Mouse (Mus musculus): ENCODE data around the gene Usp38. TPM values are rescaled to one million over a fixed set of nuclear protein-coding genes. Genes with fewer than 3 reads are reported as not detected.

The Usp38 gene
- polyA plus RNA-seq, 1 experiment from 2014 or later = 6.8 TPM

- no peaks in the 10 kb centered on the region for H3K9me3 ChIP-seq (ENCODE audit: low read length)
- no peak overlapping the region for H3K4me3 ChIP-seq (ENCODE audit: low read depth, low read length)
- H3K36me3 ChIP-seq (replicated peaks; ENCODE audit: insufficient read depth, low read length) = peaks cover 70% of the 10 kb centered on the region
- H3K27me3 ChIP-seq (ENCODE audit: insufficient read depth, low read length) = no peaks in the 10 kb centered on the region
- TF ChIP-seq CTCF (IDR thresholded peaks at IDR 0.05; ENCODE audit: low read depth) (peak; percentile 71), EP300 (IDR thresholded peaks at IDR 0.05; ENCODE audit: low read depth) (no peak)
- 53% methylated on average over 3 of the region's 3 CpGs for WGBS (ENCODE audit: insufficient replicate concordance)
- H3K4me1 ChIP-seq (ENCODE audit: insufficient read depth) = no peaks in the 10 kb centered on the region
- no peak overlapping the region for H3K9ac ChIP-seq (replicated peaks)
- ATAC-seq (no peak), DNase-seq (no peak)
- no peak overlapping the region for H3K4me2 ChIP-seq (ENCODE audit: low read depth, low read length)
- no peak overlapping the region for H3K27ac ChIP-seq (ENCODE audit: low read depth)
These were observed 22.8 kb downstream of the Usp38 start for GRCm38 (mm10) chr8:80991937-80992336.

GRCm38 (mm10) chr8:80982829-80983228 is 31.9 kb downstream of the Usp38 start:
- H3K9ac ChIP-seq (replicated peaks) = no peak overlapping the region
- no peaks in the 10 kb centered on the region for H3K27me3 ChIP-seq (ENCODE audit: insufficient read depth, low read length)
- H3K36me3 ChIP-seq (replicated peaks; ENCODE audit: insufficient read depth, low read length) = peaks cover 54% of the 10 kb centered on the region
- no peak overlapping the region for H3K27ac ChIP-seq (ENCODE audit: low read depth)
- H3K4me2 ChIP-seq (ENCODE audit: low read depth, low read length) = no peak overlapping the region
- no peaks in the 10 kb centered on the region for H3K9me3 ChIP-seq (ENCODE audit: low read length)
- H3K4me1 ChIP-seq (ENCODE audit: insufficient read depth) = 0 out of 2 replicates have a peak, but pooled peaks cover 3% of the 10 kb centered on the region
- no peak for TF ChIP-seq CTCF (IDR thresholded peaks at IDR 0.05; ENCODE audit: low read depth)
- no peak for TF ChIP-seq EP300 (IDR thresholded peaks at IDR 0.05; ENCODE audit: low read depth)
- H3K4me3 ChIP-seq (ENCODE audit: low read depth, low read length) = no peak overlapping the region
- DNase-seq (peak; percentile 28), ATAC-seq (peak; percentile 54)
- WGBS (ENCODE audit: insufficient replicate concordance) = 53% methylated on average over 4 of the region's 4 CpGs

GRCm38 (mm10) chr8:80981696-80982095 is 33.0 kb downstream of the Usp38 start:
- Histone ChIP-seq H3K4me3 (ENCODE audit: low read depth, low read length) (no peak overlapping the region), H3K36me3 (replicated peaks; ENCODE audit: insufficient read depth, low read length) (peaks cover 45% of the 10 kb centered on the region), H3K27me3 (ENCODE audit: insufficient read depth, low read length) (no peaks in the 10 kb centered on the region), H3K9ac (replicated peaks) (no peak overlapping the region), H3K27ac (ENCODE audit: low read depth) (no peak overlapping the region), H3K4me1 (ENCODE audit: insufficient read depth) (peaks cover 7% of the 10 kb centered on the region; the same call in 1 of the 2 replicates), H3K9me3 (ENCODE audit: low read length) (no peaks in the 10 kb centered on the region), H3K4me2 (ENCODE audit: low read depth, low read length) (no peak overlapping the region)
- 58% methylated on average over 9 of the region's 9 CpGs for WGBS (ENCODE audit: insufficient replicate concordance)
- ATAC-seq = no peak
- TF ChIP-seq EP300 (IDR thresholded peaks at IDR 0.05; ENCODE audit: low read depth) (no peak), CTCF (IDR thresholded peaks at IDR 0.05; ENCODE audit: low read depth) (no peak)
- DNase-seq = peak; percentile 24

- Histone ChIP-seq H3K4me1 (ENCODE audit: insufficient read depth) (peaks cover 7% of the 10 kb centered on the region; the same call in 1 of the 2 replicates), H3K4me2 (ENCODE audit: low read depth, low read length) (no peak overlapping the region), H3K9me3 (ENCODE audit: low read length) (no peaks in the 10 kb centered on the region), H3K27me3 (ENCODE audit: insufficient read depth, low read length) (no peaks in the 10 kb centered on the region), H3K4me3 (ENCODE audit: low read depth, low read length) (no peak overlapping the region), H3K9ac (replicated peaks) (no peak overlapping the region), H3K36me3 (replicated peaks; ENCODE audit: insufficient read depth, low read length) (peaks cover 33% of the 10 kb centered on the region), H3K27ac (ENCODE audit: low read depth) (no peak overlapping the region)
- DNase-seq (no peak), ATAC-seq (no peak)
- 87% methylated on average over 4 of the region's 4 CpGs for WGBS (ENCODE audit: insufficient replicate concordance)
- TF ChIP-seq EP300 (IDR thresholded peaks at IDR 0.05; ENCODE audit: low read depth) = no peak
- TF ChIP-seq CTCF (IDR thresholded peaks at IDR 0.05; ENCODE audit: low read depth) = no peak
These were observed 34.7 kb downstream of the Usp38 start for GRCm38 (mm10) chr8:80980063-80980462.

- Histone ChIP-seq H3K27ac (ENCODE audit: low read depth) (no peak overlapping the region), H3K36me3 (replicated peaks; ENCODE audit: insufficient read depth, low read length) (peaks cover 21% of the 10 kb centered on the region; the same call in 1 of the 2 replicates), H3K4me3 (ENCODE audit: low read depth, low read length) (no peak overlapping the region), H3K9me3 (ENCODE audit: low read length) (no peaks in the 10 kb centered on the region), H3K9ac (replicated peaks) (no peak overlapping the region), H3K27me3 (ENCODE audit: insufficient read depth, low read length) (no peaks in the 10 kb centered on the region), H3K4me2 (ENCODE audit: low read depth, low read length) (no peak overlapping the region), H3K4me1 (ENCODE audit: insufficient read depth) (peaks cover 4% of the 10 kb centered on the region; the same call in 1 of the 2 replicates)
- DNase-seq (no peak), ATAC-seq (no peak)
- TF ChIP-seq EP300 (IDR thresholded peaks at IDR 0.05; ENCODE audit: low read depth) (no peak), CTCF (IDR thresholded peaks at IDR 0.05; ENCODE audit: low read depth) (no peak)
- 43% methylated on average over 1 of the region's 1 CpGs for WGBS (ENCODE audit: insufficient replicate concordance)
These were observed 37.5 kb downstream of the Usp38 start for GRCm38 (mm10) chr8:80977231-80977630.

- TF ChIP-seq CTCF (IDR thresholded peaks at IDR 0.05; ENCODE audit: low read depth) = no peak
- no peak for TF ChIP-seq EP300 (IDR thresholded peaks at IDR 0.05; ENCODE audit: low read depth)
- no peak for DNase-seq
- ATAC-seq = no peak
- H3K9me3 ChIP-seq (ENCODE audit: low read length) = no peaks in the 10 kb centered on the region
- no peak overlapping the region for H3K9ac ChIP-seq (replicated peaks)
- H3K27me3 ChIP-seq (ENCODE audit: insufficient read depth, low read length) = no peaks in the 10 kb centered on the region
- H3K4me1 ChIP-seq (ENCODE audit: insufficient read depth) = no peaks in the 10 kb centered on the region
- 76% methylated on average over 8 of the region's 9 CpGs for WGBS (ENCODE audit: insufficient replicate concordance)
- no peak overlapping the region for H3K27ac ChIP-seq (ENCODE audit: low read depth)
- H3K36me3 ChIP-seq (replicated peaks; ENCODE audit: insufficient read depth, low read length) = no peaks in the 10 kb centered on the region
- H3K4me3 ChIP-seq (ENCODE audit: low read depth, low read length) = no peak overlapping the region
- no peak overlapping the region for H3K4me2 ChIP-seq (ENCODE audit: low read depth, low read length)
These were observed 43.6 kb downstream of the Usp38 start for GRCm38 (mm10) chr8:80971150-80971549.

All from liver, postnatal 0 days (tissue).